Mouse (Mus musculus): Measurements from ENCODE around the gene Lcat.

DNA sequence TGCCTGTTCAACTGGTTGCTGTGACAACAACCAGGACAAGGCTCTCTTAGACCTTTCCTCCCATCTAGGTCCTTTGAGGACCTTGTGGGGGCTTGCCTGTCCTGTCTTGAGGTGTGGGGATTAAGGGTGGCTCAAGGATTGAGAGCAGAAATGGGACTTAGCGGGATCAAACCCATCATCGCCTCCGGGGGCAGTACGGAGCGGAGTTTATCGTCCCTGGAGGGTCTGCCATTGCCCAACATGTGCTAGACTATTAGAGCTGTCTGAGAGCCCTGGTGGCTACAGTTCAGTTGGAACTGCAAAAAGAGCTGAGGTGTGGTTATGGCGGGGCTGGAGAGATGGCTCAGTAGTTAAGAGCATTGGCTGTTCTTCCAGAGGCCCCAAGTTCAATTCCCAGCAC is 32.2 kb upstream of the Lcat start:
- no peak for TF ChIP-seq FLI1 (IDR thresholded peaks at IDR 0.05; ENCODE audit: low read length)
- no peak for TF ChIP-seq GATA1 (IDR thresholded peaks at IDR 0.05; ENCODE audit: borderline replicate concordance, low read length)
